Mouse (Mus musculus) myocyte (in vitro differentiated cells): ENCODE measurements around the gene Rrp8.

ENCODE experiments used
- CEBPB ChIP-seq: IDR thresholded peaks from 2 replicates; pipeline ENCODE4 v1.6.1; 2011; ENCODE audit warnings: mild to moderate bottlenecking, moderate library complexity; ENCODE audit not compliant: poor library complexity, insufficient read depth, severe bottlenecking
- E2F4 ChIP-seq: IDR thresholded peaks from one replicate; pipeline ENCODE4 v1.6.1; 2011; ENCODE audit warnings: mild to moderate bottlenecking, control low read depth, moderate library complexity; ENCODE audit not compliant: insufficient read depth
- MAX ChIP-seq: IDR thresholded peaks from one replicate; pipeline ENCODE4 v1.6.1; 2011; ENCODE audit warnings: low read depth, mild to moderate bottlenecking, control low read depth
- MYOD1 ChIP-seq, 3 experiments: IDR thresholded peaks; one replicate each; pipeline ENCODE4 v1.6.1; 2011; ENCODE audit warnings: control low read depth in 2 of 3, low read depth in 2 of 3, mild to moderate bottlenecking in 2 of 3, moderate library complexity in 1 of 3; ENCODE audit not compliant: insufficient read length in 2 of 3, control insufficient read depth in 1 of 3
- MYOG ChIP-seq, 3 experiments: IDR thresholded peaks; one replicate each; pipeline ENCODE4 v1.6.1; 2011; ENCODE audit warnings: control low read depth in 2 of 3, low read depth in 2 of 3, mild to moderate bottlenecking in 2 of 3; ENCODE audit not compliant: insufficient read length in 2 of 3, control insufficient read depth in 1 of 3, insufficient read depth in 1 of 3
- POLR2A ChIP-seq: IDR thresholded peaks from one replicate; pipeline ENCODE4 v1.6.1; 2011; ENCODE audit warnings: low read depth, mild to moderate bottlenecking, control low read depth, moderate library complexity; ENCODE audit not compliant: insufficient read length
- POLR2AphosphoS2 ChIP-seq: IDR thresholded peaks from one replicate; pipeline ENCODE4 v1.6.1; 2011; ENCODE audit warnings: low read depth, control low read depth; ENCODE audit not compliant: insufficient read length
- REST ChIP-seq: IDR thresholded peaks from one replicate; pipeline ENCODE4 v1.6.1; 2011; ENCODE audit warnings: mild to moderate bottlenecking, control low read depth, moderate library complexity; ENCODE audit not compliant: insufficient read depth, insufficient read length
- TCF12 ChIP-seq: IDR thresholded peaks from one replicate; pipeline ENCODE4 v1.6.1; 2011; ENCODE audit warnings: mild to moderate bottlenecking, control low read depth; ENCODE audit not compliant: poor library complexity, insufficient read depth, severe bottlenecking
- TCF3 ChIP-seq: IDR thresholded peaks from one replicate; pipeline ENCODE4 v1.6.1; 2011; ENCODE audit warnings: low read depth, control low read depth; ENCODE audit not compliant: insufficient read length
- USF1 ChIP-seq: IDR thresholded peaks from one replicate; pipeline ENCODE4 v1.6.1; 2011; ENCODE audit warnings: low read depth, mild to moderate bottlenecking, control low read depth, moderate library complexity

- TF ChIP-seq POLR2A (no peak), MAX (no peak), USF1 (no peak), POLR2AphosphoS2 (no peak), REST (no peak), E2F4 (no peak), MYOD1 (IDR thresholded peaks at IDR 0.05; ENCODE audit: control insufficient read depth in 1 of 3, insufficient read length in 2 of 3, low read depth in 2 of 3) (no peak), TCF12 (no peak), CEBPB (no peak), MYOG (IDR thresholded peaks at IDR 0.05; ENCODE audit: control insufficient read depth in 1 of 3, insufficient read depth in 1 of 3, insufficient read length in 2 of 3, low read depth in 2 of 3) (no peak), TCF3 (no peak)
Measured at GRCm38 (mm10) chr7:105777316-105777715, 40.1 kb upstream of the Rrp8 start.
